Mouse (Mus musculus): ENCODE data around the gene Letm1. TPM values are rescaled to one million over a fixed set of nuclear protein-coding genes. Genes with fewer than 3 reads are reported as not detected.

Letm1 gene
- polyA plus RNA-seq, 1 experiment from 2014 or later = 37.5 TPM

DNA sequence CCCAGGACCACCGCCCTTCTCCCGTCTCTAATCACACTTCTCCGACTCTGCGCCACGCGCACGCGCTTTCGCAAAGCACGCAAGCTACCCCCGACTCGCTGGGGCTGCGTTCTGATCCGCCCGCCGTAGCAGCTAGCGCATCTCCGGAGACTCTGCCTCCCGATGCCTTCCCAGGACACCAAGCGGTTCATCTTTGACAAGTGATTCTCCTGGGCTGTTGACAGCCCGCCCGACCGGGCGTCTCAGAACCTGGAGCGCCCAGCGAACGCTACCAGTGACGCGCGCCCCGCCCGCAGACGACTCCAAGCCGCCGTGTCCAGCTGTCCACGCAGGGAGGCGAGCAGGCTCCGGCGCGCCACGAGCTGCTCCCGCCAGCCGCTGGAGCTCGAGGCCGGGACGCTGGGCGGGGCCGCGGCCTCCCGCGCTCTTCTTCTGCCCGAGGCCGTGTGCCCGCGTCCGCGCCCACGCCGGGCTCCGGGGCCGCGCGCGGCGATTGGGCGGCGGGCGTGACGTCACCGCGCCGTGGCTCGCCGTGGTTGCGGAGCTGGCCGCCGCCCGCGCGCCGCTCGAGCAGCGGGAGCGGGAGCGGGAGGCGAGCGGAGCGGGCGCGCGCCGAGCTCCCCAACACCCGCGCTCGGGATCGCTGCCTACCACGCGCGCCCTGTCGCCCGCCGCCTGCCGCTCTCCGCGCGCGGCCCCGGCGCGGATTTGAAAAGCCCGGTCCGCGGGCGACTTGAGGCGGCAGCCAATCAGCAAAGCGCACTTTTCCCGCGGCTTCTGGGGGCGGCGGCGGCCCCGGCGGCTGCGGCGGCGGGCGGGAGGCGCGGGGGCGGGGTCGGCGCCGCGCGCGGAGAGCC, 37.5 kb upstream of the Letm1 start, which contains the start of gene Nsd2:
TSS of gene Nsd2 (plus strand) at position 850 of the 857 bp plus-strand sequence.
- ATAC-seq = peak; percentile 78
- Histone ChIP-seq H3K27ac (ENCODE audit: low read length) (peak within 1 kb of the TSS; percentile 97), H3K9ac (ENCODE audit: low read depth, low read length) (peak within 1 kb of the TSS; percentile 98), H3K4me3 (ENCODE audit: low read length) (peak within 1 kb of the TSS; percentile 99), H3K27me3 (replicated peaks; ENCODE audit: control insufficient read depth, insufficient read depth, low read length) (no peaks in the 10 kb centered on the region), H3K4me1 (ENCODE audit: control insufficient read depth, insufficient read depth, low read length) (peaks cover 24% of the 10 kb centered on the region), H3K36me3 (ENCODE audit: control insufficient read depth, insufficient read depth, low read length) (no peaks in the 10 kb centered on the region), H3K4me2 (ENCODE audit: low read depth, low read length) (peak within 1 kb of the TSS; percentile 88), H3K9me3 (ENCODE audit: control insufficient read depth, low read length) (no peaks in the 10 kb centered on the region)
- WGBS = under 1% methylated on average over 108 of the region's 136 CpGs

DNA sequence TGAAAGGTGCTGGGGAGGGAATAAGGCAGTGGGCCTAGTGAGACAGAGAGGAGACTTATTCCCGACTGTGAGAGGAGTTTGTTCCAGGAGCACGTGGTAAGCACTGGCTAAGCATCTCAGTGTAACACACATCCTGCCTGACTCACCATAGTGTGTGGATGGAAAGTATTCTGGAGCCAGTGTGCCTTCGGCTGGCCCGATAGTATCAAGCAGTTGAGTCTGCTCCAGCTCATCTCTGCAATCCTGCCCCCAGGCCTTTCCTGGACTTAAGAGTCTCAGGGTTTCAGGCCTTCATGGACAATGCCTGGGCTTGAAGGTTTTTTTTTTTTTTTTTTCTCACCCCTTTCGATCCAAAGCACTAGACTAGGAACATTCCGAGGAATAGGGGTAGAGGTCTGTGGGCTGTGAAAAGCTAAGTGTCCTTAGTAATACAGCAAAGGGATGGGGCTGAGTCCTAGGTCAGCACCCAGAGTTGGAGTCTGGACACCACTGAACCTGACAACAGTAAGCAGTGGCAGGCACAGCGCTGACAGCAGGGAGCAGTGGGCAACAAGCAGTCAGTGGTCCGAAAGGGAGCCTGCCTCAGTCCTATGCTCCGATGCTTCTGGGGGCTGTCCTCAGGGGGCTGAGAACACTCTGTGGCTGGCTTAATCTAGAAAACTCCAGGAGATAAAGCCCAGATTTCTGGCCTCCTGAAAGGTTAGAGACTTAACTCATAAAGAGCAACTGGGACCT, 36.7 kb upstream of the Letm1 start:
- Histone ChIP-seq H3K27me3 (replicated peaks; ENCODE audit: control insufficient read depth, insufficient read depth, low read length) (no peaks in the 10 kb centered on the region), H3K36me3 (ENCODE audit: control insufficient read depth, insufficient read depth, low read length) (no peaks in the 10 kb centered on the region), H3K9ac (ENCODE audit: low read depth, low read length) (peak overlapping the region; percentile 98), H3K4me2 (ENCODE audit: low read depth, low read length) (peak overlapping the region; percentile 88), H3K4me1 (ENCODE audit: control insufficient read depth, insufficient read depth, low read length) (peaks cover 24% of the 10 kb centered on the region), H3K4me3 (ENCODE audit: low read length) (peak overlapping the region; percentile 99), H3K27ac (ENCODE audit: low read length) (peak overlapping the region; percentile 93), H3K9me3 (ENCODE audit: control insufficient read depth, low read length) (no peaks in the 10 kb centered on the region)
- 16% methylated on average over 9 of the region's 9 CpGs for WGBS
- peak; percentile 3; the same call in 1 of the 2 replicates for ATAC-seq

DNA sequence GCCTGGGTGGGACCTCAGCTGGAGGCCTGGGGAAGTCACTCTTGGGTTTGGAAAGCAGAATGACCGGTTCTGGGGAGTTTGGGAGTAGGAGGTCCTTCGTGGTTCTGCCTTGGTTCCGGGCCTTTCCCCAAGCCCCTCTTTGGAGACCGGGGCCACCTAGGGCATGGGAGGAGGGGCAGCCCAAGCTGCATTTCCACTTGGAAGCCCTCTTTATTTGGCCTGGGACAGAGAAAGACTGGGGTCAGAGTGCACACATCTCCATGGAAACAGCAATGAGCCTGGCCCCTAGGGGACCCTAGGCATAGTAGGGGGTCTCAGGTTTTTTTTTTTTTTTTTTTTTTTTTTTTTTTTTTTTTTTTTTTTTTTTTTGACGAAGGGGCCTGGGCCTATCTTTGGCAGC, 35.5 kb upstream of the Letm1 start:
- H3K36me3 ChIP-seq (ENCODE audit: control insufficient read depth, insufficient read depth, low read length) = no peaks in the 10 kb centered on the region
- no peak overlapping the region for H3K4me2 ChIP-seq (ENCODE audit: low read depth, low read length)
- H3K4me1 ChIP-seq (ENCODE audit: control insufficient read depth, insufficient read depth, low read length) = peaks cover 24% of the 10 kb centered on the region
- H3K4me3 ChIP-seq (ENCODE audit: low read length) = no peak overlapping the region
- H3K27me3 ChIP-seq (replicated peaks; ENCODE audit: control insufficient read depth, insufficient read depth, low read length) = no peaks in the 10 kb centered on the region
- WGBS = 27% methylated on average over 5 of the region's 5 CpGs
- no peaks in the 10 kb centered on the region for H3K9me3 ChIP-seq (ENCODE audit: control insufficient read depth, low read length)
- H3K9ac ChIP-seq (ENCODE audit: low read depth, low read length) = 0 out of 2 replicates have a peak overlapping the region, but pooled peaks have one; percentile 98
- 0 out of 2 replicates have a peak overlapping the region, but pooled peaks have one; percentile 50 for H3K27ac ChIP-seq (ENCODE audit: low read length)
- ATAC-seq = no peak

DNA sequence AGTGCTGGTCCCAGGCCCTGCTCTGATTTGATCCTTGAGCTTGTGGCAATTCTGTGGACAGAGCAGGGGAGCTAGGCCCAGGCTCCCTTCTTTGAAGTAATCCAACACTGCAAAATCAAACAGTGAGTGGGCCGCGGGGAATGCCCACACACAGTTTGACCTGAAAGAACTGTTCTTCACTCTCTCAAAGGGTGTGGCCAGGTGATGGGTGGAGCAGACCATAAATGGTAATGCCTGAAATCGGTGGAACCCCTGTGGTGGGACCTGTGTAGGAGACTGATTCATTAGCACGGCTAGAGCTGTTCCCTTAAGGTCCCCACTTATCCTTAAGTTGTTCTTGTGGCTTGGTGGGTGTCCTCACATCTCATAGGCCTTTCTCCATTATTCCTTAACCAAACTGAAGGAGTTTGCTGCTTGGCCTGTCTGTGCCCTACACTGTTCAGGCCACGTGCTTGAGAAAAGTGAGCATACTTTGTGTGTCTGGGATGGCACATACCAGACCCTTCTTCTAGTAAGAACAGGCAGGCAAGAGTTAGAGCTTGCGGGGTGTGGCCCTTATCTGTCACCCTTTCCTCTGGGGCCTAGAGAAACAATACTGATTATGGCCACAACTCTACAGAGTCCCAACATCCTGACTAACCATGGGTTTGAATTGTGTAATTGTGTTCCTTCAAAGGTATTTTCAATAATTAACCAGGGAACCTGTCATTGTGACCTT, 33.5 kb upstream of the Letm1 start:
- Histone ChIP-seq H3K4me1 (ENCODE audit: control insufficient read depth, insufficient read depth, low read length) (peaks cover 19% of the 10 kb centered on the region), H3K9me3 (ENCODE audit: control insufficient read depth, low read length) (no peaks in the 10 kb centered on the region), H3K27ac (ENCODE audit: low read length) (peak overlapping the region; percentile 64), H3K9ac (ENCODE audit: low read depth, low read length) (no peak overlapping the region), H3K27me3 (replicated peaks; ENCODE audit: control insufficient read depth, insufficient read depth, low read length) (no peaks in the 10 kb centered on the region), H3K4me3 (ENCODE audit: low read length) (no peak overlapping the region), H3K4me2 (ENCODE audit: low read depth, low read length) (no peak overlapping the region), H3K36me3 (ENCODE audit: control insufficient read depth, insufficient read depth, low read length) (no peaks in the 10 kb centered on the region)
- 57% methylated on average over 6 of the region's 6 CpGs for WGBS
- peak; percentile 71 for ATAC-seq

DNA sequence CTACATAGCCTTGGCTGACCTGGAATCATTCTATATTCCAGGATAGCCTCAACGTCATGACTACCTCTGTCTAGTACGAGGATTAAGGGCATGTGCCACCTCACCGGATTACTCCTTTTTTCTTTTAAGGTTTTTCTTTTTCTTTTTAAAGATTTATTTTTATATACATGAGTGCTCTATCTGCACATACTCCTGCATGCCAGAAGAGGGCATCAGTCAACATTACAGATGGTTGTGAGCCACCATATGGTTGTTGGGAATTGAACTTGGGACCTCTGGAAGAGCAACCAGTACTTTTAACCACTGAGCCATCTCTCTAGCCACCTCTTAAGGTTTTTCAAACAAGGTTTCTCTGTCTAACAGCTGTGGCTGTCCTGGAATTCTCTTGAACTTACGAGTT, 28.9 kb upstream of the Letm1 start:
- no peaks in the 10 kb centered on the region for H3K36me3 ChIP-seq (ENCODE audit: control insufficient read depth, insufficient read depth, low read length)
- H3K27ac ChIP-seq (ENCODE audit: low read length) = no peak overlapping the region
- H3K4me3 ChIP-seq (ENCODE audit: low read length) = no peak overlapping the region
- no peak for ATAC-seq
- H3K4me2 ChIP-seq (ENCODE audit: low read depth, low read length) = no peak overlapping the region
- no peaks in the 10 kb centered on the region for H3K4me1 ChIP-seq (ENCODE audit: control insufficient read depth, insufficient read depth, low read length)
- no peaks in the 10 kb centered on the region for H3K27me3 ChIP-seq (replicated peaks; ENCODE audit: control insufficient read depth, insufficient read depth, low read length)
- 84% methylated on average over 4 of the region's 4 CpGs for WGBS
- no peaks in the 10 kb centered on the region for H3K9me3 ChIP-seq (ENCODE audit: control insufficient read depth, low read length)
- no peak overlapping the region for H3K9ac ChIP-seq (ENCODE audit: low read depth, low read length)

DNA sequence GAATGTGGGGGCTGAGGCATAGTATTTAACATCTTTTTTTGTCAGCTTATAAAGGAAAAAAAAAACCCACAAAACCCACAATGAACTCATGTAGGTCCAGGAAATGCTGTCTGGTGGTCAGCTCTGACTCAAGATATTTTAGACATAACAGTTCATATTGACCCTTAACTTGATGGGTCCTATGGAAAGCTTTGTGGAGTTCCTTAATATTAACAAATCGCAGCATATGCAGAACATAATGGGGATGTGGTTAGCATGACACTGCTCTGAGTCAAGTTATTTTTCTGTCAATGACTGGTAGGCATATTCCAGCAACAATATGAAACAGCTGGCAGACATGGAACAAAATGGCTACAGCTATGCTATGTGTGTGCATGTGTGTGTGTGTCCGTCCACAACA, 20.7 kb upstream of the Letm1 start:
- Histone ChIP-seq H3K4me3 (ENCODE audit: low read length) (no peak overlapping the region), H3K9me3 (ENCODE audit: control insufficient read depth, low read length) (peaks cover 6% of the 10 kb centered on the region)

DNA sequence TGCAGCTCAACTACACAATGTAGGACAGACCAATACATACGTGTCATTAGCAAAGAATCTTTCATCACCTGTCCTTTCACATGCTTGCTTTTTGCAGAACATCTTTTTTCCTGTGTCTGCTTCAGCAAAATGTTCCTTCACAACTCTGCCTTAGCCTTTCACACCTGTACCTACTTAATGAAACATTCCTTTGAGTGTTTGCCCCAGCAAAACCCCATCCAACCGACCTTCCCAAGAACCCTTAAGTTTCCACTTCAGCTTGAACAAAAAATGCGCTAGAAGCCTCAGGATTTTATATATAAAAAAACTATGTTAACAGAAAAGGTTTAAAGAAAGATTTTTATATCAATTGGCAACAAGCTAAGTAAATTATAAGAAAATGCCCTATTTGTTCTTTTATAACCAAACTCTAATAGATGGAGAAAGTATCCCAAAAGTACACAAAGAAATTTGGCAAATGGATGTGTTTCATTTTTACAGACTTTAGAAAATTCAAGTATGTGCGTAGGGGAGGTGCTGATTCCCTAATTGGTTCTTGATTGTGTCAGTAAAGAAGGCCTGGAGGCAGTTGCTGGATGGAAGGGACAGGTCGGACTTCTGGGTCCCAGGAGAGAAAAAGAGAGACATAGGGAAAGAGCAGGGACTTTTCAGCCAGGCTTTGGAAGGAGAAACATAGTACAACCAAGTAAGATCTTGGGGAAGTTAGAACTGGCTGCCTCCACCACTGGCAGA, 9.5 kb upstream of the Letm1 start:
- no peaks in the 10 kb centered on the region for H3K36me3 ChIP-seq (ENCODE audit: control insufficient read depth, insufficient read depth, low read length)
- no peak overlapping the region for H3K4me2 ChIP-seq (ENCODE audit: low read depth, low read length)
- no peaks in the 10 kb centered on the region for H3K9me3 ChIP-seq (ENCODE audit: control insufficient read depth, low read length)
- H3K4me1 ChIP-seq (ENCODE audit: control insufficient read depth, insufficient read depth, low read length) = no peaks in the 10 kb centered on the region
- WGBS = 77% methylated on average over 5 of the region's 5 CpGs
- ATAC-seq = no peak
- H3K9ac ChIP-seq (ENCODE audit: low read depth, low read length) = no peak overlapping the region
- H3K27me3 ChIP-seq (replicated peaks; ENCODE audit: control insufficient read depth, insufficient read depth, low read length) = no peaks in the 10 kb centered on the region
- H3K27ac ChIP-seq (ENCODE audit: low read length) = no peak overlapping the region
- no peak overlapping the region for H3K4me3 ChIP-seq (ENCODE audit: low read length)

More for the DNA sequence above, 20.7 kb upstream of the Letm1 start:
- H3K27me3 ChIP-seq (replicated peaks; ENCODE audit: control insufficient read depth, insufficient read depth, low read length) = no peaks in the 10 kb centered on the region
- no peaks in the 10 kb centered on the region for H3K4me1 ChIP-seq (ENCODE audit: control insufficient read depth, insufficient read depth, low read length)
- 82% methylated on average over 2 of the region's 2 CpGs for WGBS
- H3K9ac ChIP-seq (ENCODE audit: low read depth, low read length) = no peak overlapping the region
- no peaks in the 10 kb centered on the region for H3K36me3 ChIP-seq (ENCODE audit: control insufficient read depth, insufficient read depth, low read length)
- no peak overlapping the region for H3K4me2 ChIP-seq (ENCODE audit: low read depth, low read length)
- ATAC-seq = no peak
- no peak overlapping the region for H3K27ac ChIP-seq (ENCODE audit: low read length)

DNA sequence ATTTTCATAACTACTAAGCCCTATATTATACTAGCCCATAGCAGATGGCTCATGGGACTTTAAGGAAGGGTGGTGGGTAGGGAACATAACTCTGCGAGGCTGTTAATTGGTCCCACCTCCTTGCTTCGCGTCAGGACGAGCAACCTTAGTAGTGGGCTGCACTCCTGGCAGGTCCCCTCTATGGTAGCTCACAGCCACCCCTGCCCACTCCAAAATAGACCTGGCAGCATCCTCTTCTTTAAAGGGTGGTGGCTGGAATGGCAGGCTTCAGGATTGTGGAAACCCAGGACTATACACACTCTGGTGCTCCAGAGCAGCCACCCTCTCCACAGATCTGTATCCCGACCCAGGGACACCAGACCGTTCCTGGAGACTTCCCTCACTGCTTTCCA, 378 bp upstream of the Letm1 start:
- Histone ChIP-seq H3K27me3 (replicated peaks; ENCODE audit: control insufficient read depth, insufficient read depth, low read length) (no peaks in the 10 kb centered on the region), H3K4me3 (ENCODE audit: low read length) (peak overlapping the region; percentile 99), H3K9ac (ENCODE audit: low read depth, low read length) (peak overlapping the region; percentile 90), H3K9me3 (ENCODE audit: control insufficient read depth, low read length) (no peaks in the 10 kb centered on the region), H3K36me3 (ENCODE audit: control insufficient read depth, insufficient read depth, low read length) (no peaks in the 10 kb centered on the region), H3K4me1 (ENCODE audit: control insufficient read depth, insufficient read depth, low read length) (peaks cover 12% of the 10 kb centered on the region; the same call in 1 of the 2 replicates), H3K4me2 (ENCODE audit: low read depth, low read length) (peak overlapping the region; percentile 62), H3K27ac (ENCODE audit: low read length) (no peak overlapping the region)
- 8% methylated on average over 6 of the region's 6 CpGs for WGBS
- ATAC-seq = peak; percentile 66
